Mouse (Mus musculus) CH12.LX (cell line): ENCODE measurements around the gene H2-M11.

Experiments used
- CTCF ChIP-seq, 2 experiments: IDR thresholded peaks in 1 of 2; conservative IDR thresholded peaks in 1 of 2; 2 replicates each; pipeline ENCODE4 v1.5.1; 2011 to 2012; ENCODE audit warnings: low read depth in 2 of 2, low read length in 2 of 2, improper control_type of control experiment in 1 of 2, inconsistent platforms in 1 of 2, mild to moderate bottlenecking in 1 of 2, moderate library complexity in 1 of 2
- E2F4 ChIP-seq: IDR thresholded peaks from 2 replicates; pipeline ENCODE4 v1.6.1; 2011; ENCODE audit warnings: low read depth, low read length, improper control_type of control experiment; ENCODE audit not compliant: insufficient replicate concordance
- KAT2A ChIP-seq: IDR thresholded peaks from 2 replicates; pipeline ENCODE4 v1.6.1; 2012; ENCODE audit warnings: low read length, improper control_type of control experiment, inconsistent platforms; ENCODE audit not compliant: insufficient replicate concordance
- POLR2A ChIP-seq: IDR thresholded peaks from 2 replicates; pipeline ENCODE4 v1.6.1; 2011; ENCODE audit warnings: low read depth, mild to moderate bottlenecking, improper control_type of control experiment, low read length

DNA sequence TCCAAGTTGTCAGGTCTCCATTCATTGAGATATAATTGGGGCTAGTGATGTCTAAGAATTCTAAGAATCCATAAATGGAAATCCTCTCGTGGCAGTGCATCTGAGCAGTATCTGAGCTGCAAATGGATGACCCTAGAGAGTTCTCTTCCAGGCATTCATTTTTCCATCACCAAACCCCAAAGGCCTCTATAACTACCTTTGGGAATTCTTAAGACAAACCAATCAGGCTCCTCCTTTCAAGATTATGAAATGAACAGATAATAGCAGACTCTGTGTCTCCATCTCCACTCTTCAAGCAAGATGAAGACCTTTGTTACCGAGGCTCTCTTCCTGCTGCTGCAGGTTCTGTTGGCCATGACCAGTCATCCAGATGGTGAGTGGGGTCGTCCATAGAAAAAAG is at the start of gene H2-M11:
- TF ChIP-seq CTCF (conservative IDR thresholded peaks at IDR 0.05 in 1 of 2, IDR thresholded peaks at IDR 0.05 in 1 of 2; ENCODE audit: low read depth in 2 of 2, low read length in 2 of 2) (no peak), POLR2A (no peak), KAT2A (no peak), E2F4 (no peak)
